Mouse (Mus musculus) heart, embryonic 13.5 days (tissue): ENCODE measurements at regions not wholly inside any gene's neighbourhood (a gene's known extent, or its start where the extent isn't known, plus 50 kb on each side); places are given as distances from the start of the nearest gene placed in this dataset.

Experiments
- ATAC-seq: fragments of 200-750 bp; cut with Nextera tagmentation; 2 replicates; pipeline ENCODE4 v1.8.0; 2017; ENCODE audit warnings: moderate TSS enrichment; ENCODE audit not compliant: insufficient number of reproducible peaks, low FRiP score, low TSS enrichment; ENCODE audit errors: extremely low read depth
- H3K27ac ChIP-seq: fragments of 300-500 bp; sonication (generic); replicated peaks from 2 replicates; pipeline ENCODE4 v1.5.1; 2015; ENCODE audit warnings: moderate library complexity, mild to moderate bottlenecking, inconsistent platforms
- H3K27me3 ChIP-seq: fragments of 300-500 bp; sonication (generic); replicated peaks from 2 replicates; pipeline ENCODE4 v1.6.1; 2015; ENCODE audit warnings: mild to moderate bottlenecking, inconsistent platforms
- H3K36me3 ChIP-seq: fragments of 300-500 bp; sonication (generic); 2 replicates; pipeline ENCODE4 v1.6.1; 2015; ENCODE audit warnings: mild to moderate bottlenecking, inconsistent platforms
- H3K4me1 ChIP-seq: fragments of 300-500 bp; sonication (generic); 2 replicates; pipeline ENCODE4 v1.6.1; 2015; ENCODE audit warnings: inconsistent platforms
- H3K4me2 ChIP-seq: fragments of 300-500 bp; sonication (generic); 2 replicates; pipeline ENCODE4 v1.6.1; 2015; ENCODE audit warnings: inconsistent platforms, mild to moderate bottlenecking, moderate library complexity
- H3K4me3 ChIP-seq: fragments of 300-500 bp; sonication (generic); 2 replicates; pipeline ENCODE4 v1.5.1; 2015; ENCODE audit warnings: moderate library complexity, mild to moderate bottlenecking, inconsistent platforms
- H3K9ac ChIP-seq: fragments of 300-500 bp; sonication (generic); 2 replicates; pipeline ENCODE4 v1.6.1; 2015; ENCODE audit warnings: inconsistent platforms, mild to moderate bottlenecking, moderate library complexity
- H3K9me3 ChIP-seq: fragments of 300-500 bp; sonication (generic); 2 replicates; pipeline ENCODE4 v1.6.1; 2016; ENCODE audit warnings: inconsistent platforms
- WGBS: fragments of 180-500 bp; shearing (Covaris S2); methylation state at CpG from one replicate; pipeline ENCODE4 v1.1.7; 2015; ENCODE audit warnings: mixed read lengths; 5-methylcytosine and 5-hydroxymethylcytosine counted together

GRCm38 (mm10) chr6:51302240-51302639, 130.2 kb upstream of the Nfe2l3 start:
- no peak overlapping the region for H3K4me2 ChIP-seq
- no peak overlapping the region for H3K4me3 ChIP-seq
- ATAC-seq, result no peak
- no peak overlapping the region for H3K9ac ChIP-seq
- peaks cover 9% of the 10 kb centered on the region for H3K4me1 ChIP-seq
- H3K27ac ChIP-seq, result no peak overlapping the region
- peaks cover 10% of the 10 kb centered on the region for H3K9me3 ChIP-seq
- no peaks in the 10 kb centered on the region for H3K27me3 ChIP-seq
- H3K36me3 ChIP-seq, result no peaks in the 10 kb centered on the region
- WGBS, result 86% methylated on average over 7 of the region's 7 CpGs

GRCm38 (mm10) chr6:51318341-51318740, 114.1 kb upstream of the Nfe2l3 start:
- Histone ChIP-seq H3K4me2 (no peak overlapping the region), H3K9me3 (no peaks in the 10 kb centered on the region), H3K27me3 (no peaks in the 10 kb centered on the region), H3K9ac (no peak overlapping the region), H3K36me3 (no peaks in the 10 kb centered on the region), H3K4me3 (no peak overlapping the region), H3K4me1 (peaks cover 30% of the 10 kb centered on the region), H3K27ac (peak overlapping the region; percentile 3; the same call in 1 of the 2 replicates)
- ATAC-seq, result no peak; the same call in 1 of the 2 replicates
- 23% methylated on average over 2 of the region's 2 CpGs for WGBS

- H3K9ac ChIP-seq, result peak overlapping the region; percentile 56; the same call in 1 of the 2 replicates
- no peaks in the 10 kb centered on the region for H3K36me3 ChIP-seq
- peak overlapping the region; percentile 33 for H3K27ac ChIP-seq
- no peak for ATAC-seq
- 86% methylated on average over 1 of the region's 1 CpGs for WGBS
- no peaks in the 10 kb centered on the region for H3K27me3 ChIP-seq
- H3K4me3 ChIP-seq, result no peak overlapping the region
- peaks cover 41% of the 10 kb centered on the region for H3K4me1 ChIP-seq
- H3K4me2 ChIP-seq, result peak overlapping the region; percentile 24; the same call in 1 of the 2 replicates
- H3K9me3 ChIP-seq, result no peaks in the 10 kb centered on the region
Measured at GRCm38 (mm10) chr6:51320019-51320418, 112.5 kb upstream of the Nfe2l3 start.

DNA sequence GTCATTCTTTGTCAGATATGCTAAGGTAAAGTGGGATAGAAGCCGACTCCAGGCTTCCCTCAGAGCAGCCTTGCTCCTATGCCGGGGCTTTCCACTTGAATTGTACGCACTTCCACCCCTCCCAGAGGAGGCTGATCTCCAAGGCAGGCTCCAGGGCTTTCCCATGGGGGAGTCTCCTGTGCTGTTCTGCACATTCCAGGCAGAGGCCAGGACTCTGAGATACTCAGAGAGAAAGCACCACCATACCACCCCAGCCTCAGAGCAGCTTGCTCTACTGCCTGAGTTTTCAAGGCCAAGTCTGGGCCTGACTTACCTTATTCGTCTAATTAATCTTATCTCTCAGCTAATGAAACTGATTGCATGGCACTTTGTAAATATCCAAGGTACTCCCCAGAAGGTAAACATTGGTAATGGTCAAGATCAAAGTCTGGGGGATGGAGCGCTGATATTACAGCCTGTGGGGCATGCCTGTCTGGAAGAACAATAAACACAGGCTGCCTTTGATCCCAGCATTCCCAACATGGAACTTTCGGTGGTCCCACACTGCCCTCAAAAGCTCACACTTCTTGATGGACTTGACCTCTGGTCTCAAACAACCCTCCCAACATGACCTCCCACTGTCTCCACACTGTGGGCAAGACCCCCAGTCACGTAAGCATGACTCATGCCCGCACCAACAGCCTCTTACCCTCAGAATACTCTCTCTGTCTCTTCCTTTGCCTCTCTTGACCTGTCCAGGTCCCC, 111.6 kb upstream of the Nfe2l3 start:
- Histone ChIP-seq H3K9me3 (no peaks in the 10 kb centered on the region), H3K4me2 (peak overlapping the region; percentile 24), H3K27ac (peak overlapping the region; percentile 33), H3K9ac (peak overlapping the region; percentile 56; the same call in 1 of the 2 replicates), H3K4me3 (no peak overlapping the region), H3K4me1 (peaks cover 48% of the 10 kb centered on the region), H3K36me3 (no peaks in the 10 kb centered on the region), H3K27me3 (no peaks in the 10 kb centered on the region)
- WGBS, result 44% methylated on average over 8 of the region's 8 CpGs
- ATAC-seq, result no peak

GRCm38 (mm10) chr6:51326103-51326829, 106.2 kb upstream of the Nfe2l3 start:
- peaks cover 53% of the 10 kb centered on the region for H3K4me1 ChIP-seq

GRCm38 (mm10) chr6:51329070-51329995, 103.1 kb upstream of the Nfe2l3 start:
- no peak overlapping the region for H3K4me2 ChIP-seq
- no peaks in the 10 kb centered on the region for H3K27me3 ChIP-seq
- 60% methylated on average over 13 of the region's 13 CpGs for WGBS
- no peak overlapping the region for H3K4me3 ChIP-seq
- H3K9ac ChIP-seq, result no peak overlapping the region
- H3K27ac ChIP-seq, result peak overlapping the region; percentile 51
- H3K4me1 ChIP-seq, result peaks cover 77% of the 10 kb centered on the region
- H3K36me3 ChIP-seq, result no peaks in the 10 kb centered on the region
- H3K9me3 ChIP-seq, result no peaks in the 10 kb centered on the region
- no peak for ATAC-seq

More at GRCm38 (mm10) chr6:51326103-51326829, 106.2 kb upstream of the Nfe2l3 start:
- no peak overlapping the region for H3K4me3 ChIP-seq
- H3K36me3 ChIP-seq, result no peaks in the 10 kb centered on the region
- no peaks in the 10 kb centered on the region for H3K27me3 ChIP-seq
- ATAC-seq, result peak; percentile 46
- WGBS, result 65% methylated on average over 2 of the region's 2 CpGs
- no peak overlapping the region for H3K4me2 ChIP-seq
- H3K9me3 ChIP-seq, result no peaks in the 10 kb centered on the region
- H3K9ac ChIP-seq, result no peak overlapping the region
- peak overlapping the region; percentile 66 for H3K27ac ChIP-seq

GRCm38 (mm10) chr6:51330069-51330706, 102.3 kb upstream of the Nfe2l3 start:
- Histone ChIP-seq H3K27me3 (no peaks in the 10 kb centered on the region), H3K4me2 (no peak overlapping the region), H3K9ac (no peak overlapping the region), H3K4me3 (no peak overlapping the region), H3K9me3 (no peaks in the 10 kb centered on the region), H3K4me1 (peaks cover 77% of the 10 kb centered on the region), H3K36me3 (no peaks in the 10 kb centered on the region), H3K27ac (no peak overlapping the region)
- WGBS, result 44% methylated on average over 5 of the region's 5 CpGs
- ATAC-seq, result no peak

DNA sequence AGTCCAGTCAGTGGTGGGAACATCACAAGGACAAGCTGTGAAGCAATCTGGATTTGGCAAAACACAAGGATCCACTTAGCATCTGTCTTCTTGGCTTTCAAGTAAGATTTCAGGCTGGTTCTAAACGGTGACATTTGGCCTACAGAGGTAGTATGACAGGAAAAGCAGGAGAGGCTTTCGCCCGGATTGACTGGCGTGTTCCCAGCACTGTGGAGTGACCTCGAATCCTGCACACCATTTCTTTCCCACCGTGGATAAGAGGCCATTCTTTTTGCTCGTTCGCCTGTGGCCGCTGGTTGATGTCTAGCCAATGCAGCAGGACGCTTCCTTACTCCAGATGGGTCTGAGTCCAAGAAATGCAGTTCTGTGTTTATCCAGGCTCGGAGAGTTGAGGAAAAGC, 99.6 kb upstream of the Nfe2l3 start:
- Histone ChIP-seq H3K4me2 (peak overlapping the region; percentile 29; the same call in 1 of the 2 replicates), H3K36me3 (no peaks in the 10 kb centered on the region), H3K9me3 (no peaks in the 10 kb centered on the region), H3K4me3 (no peak overlapping the region), H3K27me3 (no peaks in the 10 kb centered on the region), H3K9ac (no peak overlapping the region), H3K4me1 (peaks cover 78% of the 10 kb centered on the region), H3K27ac (peak overlapping the region; percentile 81)
- 62% methylated on average over 11 of the region's 11 CpGs for WGBS
- no peak for ATAC-seq

DNA sequence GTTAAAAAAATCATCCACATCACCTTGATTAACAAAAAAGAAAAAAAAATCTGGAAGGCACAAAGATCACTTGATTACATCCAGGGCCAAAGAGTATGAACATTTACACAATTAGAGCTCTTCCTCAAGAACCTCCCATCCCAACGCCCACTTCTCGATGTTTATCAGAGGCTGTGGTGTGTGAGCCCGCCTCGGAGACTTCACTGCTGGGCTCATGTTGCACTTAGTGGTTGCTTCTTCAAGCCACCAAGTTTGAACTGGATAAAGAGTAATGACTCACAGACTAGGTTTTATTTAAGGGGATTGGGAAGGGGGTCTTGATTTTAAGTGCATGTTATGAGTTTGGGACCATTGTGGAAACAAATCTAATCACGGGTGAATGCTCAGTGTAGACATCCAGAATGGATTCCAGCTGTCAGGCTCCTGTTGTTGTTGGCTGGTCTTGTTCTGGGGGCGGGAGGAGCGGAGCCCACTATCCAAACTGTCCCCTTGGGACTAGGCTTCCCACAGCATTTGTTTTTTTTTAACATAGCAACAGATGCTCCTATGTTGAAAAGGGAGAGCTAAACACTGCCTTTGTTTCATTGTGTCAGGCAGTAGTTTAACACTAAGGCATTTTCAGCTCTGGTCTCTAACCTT, 98.6 kb upstream of the Nfe2l3 start:
- ATAC-seq, result no peak
- Histone ChIP-seq H3K27ac (peak overlapping the region; percentile 81), H3K9me3 (no peaks in the 10 kb centered on the region), H3K4me2 (peak overlapping the region; percentile 31), H3K4me3 (no peak overlapping the region), H3K9ac (peak overlapping the region; percentile 64; the same call in 1 of the 2 replicates), H3K27me3 (no peaks in the 10 kb centered on the region), H3K36me3 (no peaks in the 10 kb centered on the region), H3K4me1 (peaks cover 71% of the 10 kb centered on the region)
- 24% methylated on average over 7 of the region's 7 CpGs for WGBS

DNA sequence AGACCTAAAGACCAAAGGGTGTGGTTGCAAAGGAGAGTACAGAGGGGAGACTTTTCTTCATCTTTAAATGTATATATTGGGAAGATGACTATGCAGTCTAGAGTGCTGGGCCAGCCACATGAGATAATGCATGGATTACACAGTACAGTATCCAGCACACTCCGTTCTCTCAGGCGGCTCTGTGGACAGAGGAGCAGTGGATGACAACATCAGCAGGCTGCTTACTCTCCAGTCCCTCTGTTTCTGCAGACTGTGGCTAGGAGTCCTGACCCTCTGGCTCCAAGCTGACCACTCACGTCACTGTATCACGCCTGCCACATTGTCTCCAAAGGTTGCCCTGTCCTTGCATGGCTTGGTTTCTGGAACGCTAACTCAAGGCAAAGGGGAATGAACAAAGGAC, 97.2 kb upstream of the Nfe2l3 start:
- Histone ChIP-seq H3K4me1 (peaks cover 56% of the 10 kb centered on the region), H3K9me3 (no peaks in the 10 kb centered on the region), H3K27me3 (no peaks in the 10 kb centered on the region), H3K9ac (no peak overlapping the region), H3K36me3 (no peaks in the 10 kb centered on the region), H3K27ac (peak overlapping the region; percentile 81), H3K4me3 (no peak overlapping the region), H3K4me2 (no peak overlapping the region)
- ATAC-seq, result no peak
- 56% methylated on average over 5 of the region's 5 CpGs for whole genome bisulfite sequencing
